Mouse (Mus musculus) c-Kit-positive CD71-positive TER-119-positive erythroid progenitor cells, embryonic 14.5 days (primary cell): ENCODE results near the gene Lrsam1.

ENCODE experiments used
- DNase-seq: peaks from one replicate; pipeline ENCODE4 v3.0.0-alpha.2; 2013; ENCODE audit warnings: low spot score

Lrsam1 gene

GRCm38 (mm10) chr2:32966689-32967631, 5.5 kb upstream of the Lrsam1 start:
- peak; percentile 72 for DNase-seq

GRCm38 (mm10) chr2:32966184-32966688, 4.8 kb upstream of the Lrsam1 start:
- peak; percentile 43 for DNase-seq

GRCm38 (mm10) chr2:32965511-32966183, 4.2 kb upstream of the Lrsam1 start:
- DNase-seq = peak; percentile 29

GRCm38 (mm10) chr2:32964659-32965457, 3.4 kb upstream of the Lrsam1 start:
- DNase-seq = peak; percentile 22

GRCm38 (mm10) chr2:32963981-32964380, 2.6 kb upstream of the Lrsam1 start:
- DNase-seq = no peak

GRCm38 (mm10) chr2:32963544-32963943, 2.1 kb upstream of the Lrsam1 start:
- no peak for DNase-seq

GRCm38 (mm10) chr2:32962875-32963220, 1.4 kb upstream of the Lrsam1 start:
- no peak for DNase-seq

- DNase-seq = no peak
Observed at GRCm38 (mm10) chr2:32962062-32962874, 854 bp upstream of the Lrsam1 start.

GRCm38 (mm10) chr2:32960273-32960672, 1.1 kb downstream of the Lrsam1 start:
- DNase-seq = no peak

GRCm38 (mm10) chr2:32957344-32957743, 4.1 kb downstream of the Lrsam1 start:
- DNase-seq = no peak

GRCm38 (mm10) chr2:32954581-32954980, 6.8 kb downstream of the Lrsam1 start:
- no peak for DNase-seq

GRCm38 (mm10) chr2:32947454-32947853, 14.0 kb downstream of the Lrsam1 start:
- no peak for DNase-seq

GRCm38 (mm10) chr2:32940483-32940882, 20.9 kb downstream of the Lrsam1 start:
- no peak for DNase-seq

- peak; percentile 75 for DNase-seq
Observed at GRCm38 (mm10) chr2:32939418-32939817, 22.0 kb downstream of the Lrsam1 start.

- no peak for DNase-seq
Observed at GRCm38 (mm10) chr2:32938741-32939140, 22.7 kb downstream of the Lrsam1 start.

GRCm38 (mm10) chr2:32931730-32932129, 29.7 kb downstream of the Lrsam1 start:
- no peak for DNase-seq

GRCm38 (mm10) chr2:32928947-32929829, 32.2 kb downstream of the Lrsam1 start:
- DNase-seq = no peak

GRCm38 (mm10) chr2:32928235-32928946, 33.0 kb downstream of the Lrsam1 start:
- no peak for DNase-seq

- DNase-seq = no peak
Observed at GRCm38 (mm10) chr2:32927624-32928234, 33.7 kb downstream of the Lrsam1 start.
